Mouse (Mus musculus): Measurements from ENCODE around the gene Hemgn.

The Hemgn gene

DNA sequence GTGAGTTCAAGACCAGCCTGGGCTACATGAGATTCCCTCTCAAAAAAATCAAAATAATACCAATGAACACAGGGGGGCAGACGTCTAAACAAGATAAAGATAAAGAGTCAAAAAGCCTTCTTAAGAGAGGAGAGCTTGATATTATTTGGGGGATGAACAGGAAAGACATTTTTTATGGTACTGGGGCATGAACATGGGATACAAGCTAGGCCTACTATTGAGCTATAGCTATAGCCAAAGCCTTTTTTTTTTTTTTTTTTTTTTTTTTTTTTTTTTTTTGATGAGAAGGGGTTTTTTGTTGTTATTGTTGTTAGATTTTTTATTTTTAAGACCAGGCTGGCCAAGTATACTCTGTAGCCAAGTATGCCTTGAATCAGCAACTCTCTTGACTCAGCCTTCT lies 1.2 kb downstream of the Hemgn start:
- no peak for DNase-seq (ENCODE audit: low spot score in 2 of 2)

DNA sequence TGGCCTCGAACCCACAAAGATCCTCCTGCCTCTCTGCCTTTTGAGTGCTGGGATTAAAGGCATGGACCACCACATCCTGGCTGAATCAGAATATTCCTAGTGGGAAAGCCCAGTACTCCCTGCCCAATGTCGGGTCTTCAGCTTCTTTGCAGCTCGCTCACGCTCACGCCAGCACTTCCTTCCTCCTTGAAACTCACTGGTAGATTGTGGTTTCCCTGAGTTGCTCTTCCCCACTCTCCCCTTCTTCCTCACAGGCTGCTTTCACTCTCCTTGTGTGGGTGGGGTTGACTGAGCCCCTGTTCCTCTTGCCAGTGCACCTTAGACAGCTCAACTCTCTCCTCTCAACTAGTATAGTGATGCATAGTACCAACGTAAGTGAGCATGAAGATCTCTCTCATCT lies 1.8 kb downstream of the Hemgn start:
- no peak for DNase-seq (ENCODE audit: low spot score in 2 of 2)

DNA sequence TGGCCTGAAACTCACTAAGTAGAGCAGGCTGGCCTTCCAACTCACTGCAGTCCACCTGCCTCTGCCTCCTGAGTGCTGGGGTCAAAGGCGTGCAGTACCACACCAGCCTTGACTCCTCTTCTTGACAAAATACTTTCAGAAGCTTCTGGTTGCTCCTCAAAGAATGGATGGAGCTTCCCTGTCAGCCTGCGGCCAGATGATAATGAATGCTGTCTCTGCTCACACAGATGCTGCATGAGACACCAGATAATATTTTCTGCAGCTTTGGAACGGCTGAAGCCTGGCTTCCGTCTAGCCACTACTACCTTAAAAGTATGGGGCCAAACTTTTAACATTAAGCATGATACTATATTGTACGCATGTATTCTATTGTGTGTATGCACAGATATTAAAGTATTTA lies 2.6 kb downstream of the Hemgn start:
- DNase-seq (ENCODE audit: low spot score in 2 of 2): no peak

DNA sequence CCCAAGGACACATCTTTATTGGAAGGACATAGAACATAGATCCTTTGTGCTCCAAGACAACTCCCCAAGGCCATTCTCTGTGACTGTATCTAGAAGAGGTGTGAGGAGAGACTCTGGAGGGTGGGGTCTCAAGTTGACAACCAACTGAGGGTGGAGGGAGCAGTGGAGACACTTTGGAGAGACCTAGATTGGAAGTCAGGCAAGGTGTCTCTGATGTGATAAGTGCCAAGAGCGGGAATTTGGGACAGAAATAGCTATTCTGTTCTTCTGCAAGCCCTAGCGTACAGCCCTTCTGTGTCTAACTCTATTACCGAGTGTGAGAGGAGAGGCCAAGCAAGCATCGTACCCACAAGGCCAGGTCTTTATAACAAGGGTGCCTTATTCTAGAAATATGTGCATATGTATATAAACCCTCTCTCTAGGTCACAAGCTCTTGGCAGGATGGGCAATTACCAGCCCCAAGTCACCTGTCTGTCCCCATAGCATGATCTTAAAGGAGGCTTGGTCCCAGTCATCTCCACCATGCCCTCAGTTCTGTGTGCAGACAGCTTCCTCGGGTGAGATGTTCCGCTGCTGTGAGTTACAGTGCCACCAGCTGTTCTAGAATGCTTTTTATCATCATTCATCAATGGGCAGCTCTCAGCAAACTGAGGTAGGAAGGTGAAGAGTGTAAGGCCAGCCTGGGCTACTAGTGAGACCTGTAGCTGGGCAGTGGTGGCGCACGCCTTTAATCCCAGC lies 6.2 kb downstream of the Hemgn start:
- no peak for DNase-seq (ENCODE audit: low spot score in 2 of 2)

DNA sequence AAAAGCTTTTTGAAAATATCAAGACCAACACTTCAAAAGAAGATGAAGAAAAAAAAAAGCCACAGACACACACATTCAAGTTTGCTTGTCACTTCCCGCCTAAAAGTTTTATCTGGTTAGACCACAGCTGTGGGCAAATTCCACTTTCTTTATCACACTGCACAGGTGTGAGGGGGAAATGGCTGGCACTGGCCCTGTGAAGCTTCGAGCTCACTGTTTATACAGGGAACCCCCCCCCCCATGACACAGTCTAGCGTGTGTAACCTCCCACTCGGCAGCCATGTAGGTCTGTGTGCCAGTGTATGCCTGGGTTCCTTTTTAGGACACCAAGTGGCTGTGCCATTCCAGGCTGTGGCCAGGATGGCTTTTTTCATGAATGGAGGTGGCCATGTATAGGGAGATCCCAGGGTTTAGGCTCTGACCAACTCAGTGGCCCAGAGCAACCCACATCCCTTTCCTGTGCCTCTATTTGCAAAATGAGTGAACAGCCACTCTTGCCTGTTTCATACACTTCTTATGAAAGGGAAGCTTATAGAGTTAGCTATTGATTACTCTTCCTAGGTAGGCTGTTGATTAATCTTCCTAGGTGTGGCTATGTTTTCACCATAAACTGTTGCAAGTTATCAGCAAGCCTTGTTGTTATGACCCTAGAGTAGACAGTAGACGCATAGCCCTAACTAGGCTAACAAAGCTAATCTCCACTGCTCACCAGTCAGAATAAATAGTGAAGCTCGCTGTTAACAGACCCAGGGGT lies 9.1 kb downstream of the Hemgn start:
- no peak for DNase-seq (ENCODE audit: low spot score in 2 of 2)

DNA sequence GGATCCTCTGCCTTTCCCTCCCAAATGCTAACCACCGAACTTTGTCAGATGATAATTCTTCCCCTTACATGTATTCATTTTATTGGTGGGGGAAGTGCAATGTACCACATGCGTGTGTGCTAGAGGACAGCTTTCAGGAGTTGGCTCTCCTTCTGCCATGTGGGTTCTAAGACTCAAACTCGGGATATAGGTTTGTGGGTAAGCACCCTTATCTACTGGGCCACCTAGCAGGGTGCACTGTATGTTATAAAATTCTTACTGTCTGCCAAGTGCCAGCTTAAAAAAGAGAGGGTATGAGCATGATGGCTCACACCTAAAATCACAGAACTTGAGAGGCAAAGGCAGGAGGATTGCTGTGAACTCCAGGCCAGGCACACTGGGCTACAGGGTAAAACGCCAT lies 14.5 kb downstream of the Hemgn start:
- DNase-seq (ENCODE audit: low spot score in 2 of 2): no peak

DNA sequence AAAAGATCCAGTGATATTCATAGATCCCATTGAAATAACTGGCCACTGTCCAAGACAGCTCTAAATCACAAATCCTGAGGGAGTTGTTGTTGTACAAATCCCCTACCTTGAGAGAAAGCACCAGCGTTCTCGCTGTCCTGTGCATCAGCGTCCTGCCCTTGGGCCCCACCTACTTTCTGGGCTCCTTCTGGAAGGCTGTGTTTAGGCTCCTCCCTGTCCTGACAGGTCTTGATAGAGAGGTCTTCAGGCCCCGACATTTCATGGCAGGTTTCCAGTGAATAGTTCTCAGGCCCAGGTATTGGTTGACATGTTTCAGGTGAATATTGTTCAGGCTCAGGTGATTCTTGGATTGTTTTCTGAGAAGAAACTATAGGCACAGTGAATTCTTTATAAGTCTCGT lies 17.6 kb downstream of the Hemgn start:
- no peak for DNase-seq (ENCODE audit: low spot score in 2 of 2)

DNA sequence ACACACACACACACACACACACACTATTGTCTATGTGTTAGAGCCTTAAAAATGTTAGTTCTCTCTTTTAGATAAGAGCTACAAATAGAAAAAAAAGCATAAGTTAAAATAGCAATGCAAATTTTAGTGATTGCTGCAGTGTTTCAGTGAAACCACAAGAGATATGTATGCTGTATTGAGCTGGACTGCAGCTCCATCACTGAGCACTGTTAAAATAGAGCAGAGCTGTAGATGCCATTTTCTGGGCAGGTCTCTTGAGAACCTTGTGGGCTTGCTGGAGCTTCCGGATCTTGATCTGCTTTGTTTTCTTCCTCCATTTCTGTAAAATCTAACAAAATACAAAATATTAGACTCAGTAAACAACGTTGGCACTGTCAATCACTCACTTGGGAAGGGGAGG lies 18.9 kb downstream of the Hemgn start:
- no peak for DNase-seq (ENCODE audit: low spot score in 2 of 2)

DNA sequence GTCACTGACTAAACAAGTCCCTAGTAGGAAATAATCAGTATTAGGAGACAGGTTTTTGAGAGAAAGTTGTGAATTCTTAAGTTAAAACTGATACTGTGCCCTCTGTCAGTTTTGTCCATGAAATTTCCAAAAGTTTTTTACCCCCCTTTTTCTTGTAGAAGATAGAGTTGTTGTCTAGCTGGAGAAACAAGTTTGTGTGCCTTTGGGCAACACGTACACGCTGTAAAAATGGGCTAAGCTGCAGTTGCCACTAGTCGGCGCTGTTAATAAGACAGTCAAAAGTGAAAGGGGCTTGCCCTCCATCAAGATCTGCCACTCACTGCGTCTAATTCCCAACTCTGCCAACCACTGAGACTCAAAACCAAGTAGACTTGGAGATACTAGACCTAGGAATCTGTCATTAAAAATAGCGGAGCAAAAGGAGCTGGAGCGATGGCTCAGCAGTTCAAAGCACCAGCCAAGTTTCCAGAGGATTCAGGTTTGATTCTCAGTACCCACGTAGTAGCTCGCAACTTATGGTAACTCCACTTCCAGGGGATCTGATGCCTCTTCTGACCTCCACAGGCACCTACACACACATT lies 22.8 kb downstream of the Hemgn start:
- peak; percentile 25 to 41 for DNase-seq (ENCODE audit: low spot score in 2 of 2)

DNA sequence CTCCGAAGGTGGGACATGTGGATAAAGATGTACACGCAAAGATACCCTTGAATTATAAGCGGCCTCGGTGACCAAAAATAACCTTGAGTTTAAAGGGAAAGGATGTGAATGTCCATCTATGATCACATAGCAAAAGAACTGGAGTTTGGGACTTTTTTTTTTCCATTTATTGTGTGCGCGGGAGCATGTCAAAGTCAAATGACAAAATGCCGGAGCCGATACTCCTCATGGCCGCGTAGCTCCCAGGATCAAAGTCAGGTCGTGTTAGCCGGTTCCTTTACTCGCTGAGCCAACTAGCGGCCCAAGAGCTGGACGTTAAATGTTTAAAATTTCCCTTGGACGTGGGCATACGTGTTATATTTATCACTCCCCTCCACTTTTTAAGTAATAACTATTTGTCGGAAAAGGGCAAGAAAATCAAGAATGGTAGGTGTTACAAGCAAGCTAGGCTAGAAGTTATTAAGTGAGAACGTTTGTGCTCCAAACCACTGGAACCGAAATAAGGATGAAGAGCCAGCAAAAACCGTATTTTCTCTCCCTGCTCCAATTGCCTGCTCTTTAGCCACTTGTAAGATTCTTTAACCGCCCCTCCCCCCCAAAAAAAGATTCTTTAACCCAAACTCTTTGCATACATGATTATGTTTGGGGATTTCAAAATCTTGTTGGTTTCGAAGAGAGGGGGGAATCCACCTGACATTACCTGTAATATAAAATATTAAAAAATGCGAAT lies 23.5 kb downstream of the Hemgn start:
- no peak for DNase-seq (ENCODE audit: low spot score in 2 of 2)

DNA sequence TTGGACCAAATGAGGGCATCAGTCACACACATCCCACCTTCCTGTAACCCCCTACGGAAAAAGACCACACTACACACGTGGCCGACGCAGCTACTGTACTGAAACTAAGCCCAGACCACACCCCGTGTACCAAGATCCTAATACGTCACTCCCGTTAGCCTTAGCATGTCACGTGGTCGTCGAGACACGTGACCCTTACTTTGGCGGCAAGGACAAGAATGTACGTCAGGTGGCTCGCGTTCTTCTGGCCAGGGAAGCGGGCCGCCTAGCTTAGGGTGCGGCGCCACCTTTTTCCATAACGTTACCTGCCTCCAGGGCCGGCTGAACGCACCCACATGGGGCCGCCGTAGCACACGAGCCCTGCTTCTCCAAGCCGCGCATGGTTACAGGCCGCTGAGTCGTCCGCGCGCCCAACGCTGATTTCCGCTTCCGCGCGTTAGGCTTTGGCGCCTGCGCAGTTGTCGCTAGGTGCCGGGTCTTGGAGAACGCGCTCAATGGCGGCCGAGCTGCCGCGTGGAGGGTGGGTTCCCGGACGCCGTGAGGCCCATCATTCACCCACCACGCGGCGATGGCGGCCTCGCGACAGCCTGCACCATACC lies 24.2 kb downstream of the Hemgn start, which contains the start of gene Trmo:
Gene Trmo, minus strand, starts transcription at position 425 of the 599 bp plus-strand sequence.
- peak; percentile 91 to 93 for DNase-seq (ENCODE audit: low spot score in 2 of 2)

DNA sequence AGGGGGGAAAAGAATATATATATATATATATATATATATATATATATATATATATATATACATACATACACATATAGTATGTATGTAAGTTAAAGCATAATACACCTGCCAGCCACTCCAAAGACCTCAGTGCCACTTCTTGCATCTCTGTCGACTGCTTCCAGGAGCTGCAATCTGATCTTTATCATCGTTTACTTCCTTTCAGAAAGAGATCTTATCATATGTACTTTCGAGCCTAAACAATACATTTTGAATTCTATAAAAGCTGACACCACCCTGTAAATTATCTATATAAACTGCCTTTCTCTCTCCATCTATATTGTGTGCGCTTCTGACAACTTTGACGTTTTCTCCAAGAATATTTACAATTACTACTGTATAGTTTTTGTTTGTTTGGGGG lies 24.8 kb downstream of the Hemgn start:
- no peak for DNase-seq (ENCODE audit: low spot score in 2 of 2)

DNA sequence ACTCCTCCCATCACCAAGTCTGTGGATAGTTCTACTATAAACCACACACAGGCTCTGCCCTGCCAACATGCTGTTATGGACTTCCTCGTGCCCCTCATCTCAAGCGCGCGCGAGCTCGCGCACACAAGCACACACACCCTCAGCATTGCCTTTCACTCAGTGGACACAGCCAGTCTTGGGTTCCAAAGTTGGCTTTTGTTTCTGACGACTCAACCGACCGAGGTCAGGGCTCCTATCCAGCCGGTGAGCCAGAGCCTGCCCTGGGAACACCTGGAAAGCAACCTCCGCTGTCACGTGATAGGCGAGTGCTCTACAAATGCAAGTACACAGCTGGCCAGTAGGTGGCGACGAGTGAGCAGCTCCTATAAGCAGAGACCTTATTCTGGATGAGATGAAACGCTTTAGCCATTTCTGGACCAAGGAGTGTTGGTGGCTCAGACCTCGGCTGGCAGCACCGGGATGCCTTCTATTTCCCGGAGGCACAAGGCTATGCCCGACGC lies 38.4 kb downstream of the Hemgn start:
- peak; percentile 72 to 80 for DNase-seq (ENCODE audit: low spot score in 2 of 2)

DNA sequence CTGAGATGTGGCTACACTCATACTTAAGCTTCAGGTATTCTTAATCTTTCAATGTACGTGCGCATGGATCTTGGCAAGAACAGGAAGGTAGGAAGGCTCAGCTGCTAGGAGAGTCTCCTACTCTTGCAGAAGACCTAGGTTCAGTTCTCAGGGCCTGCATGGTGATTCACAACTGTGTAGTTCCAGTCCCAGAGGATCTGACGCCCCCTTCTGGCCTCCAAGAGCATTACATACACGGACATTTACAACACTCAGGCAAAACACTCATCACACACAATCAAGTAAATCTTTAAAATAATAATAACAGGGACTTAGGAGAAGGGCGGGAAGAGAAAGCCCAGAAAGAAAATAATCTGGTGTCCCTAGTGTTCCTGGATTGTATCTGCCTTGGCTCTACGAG lies 38.9 kb downstream of the Hemgn start:
- DNase-seq (ENCODE audit: low spot score in 2 of 2): no peak

DNA sequence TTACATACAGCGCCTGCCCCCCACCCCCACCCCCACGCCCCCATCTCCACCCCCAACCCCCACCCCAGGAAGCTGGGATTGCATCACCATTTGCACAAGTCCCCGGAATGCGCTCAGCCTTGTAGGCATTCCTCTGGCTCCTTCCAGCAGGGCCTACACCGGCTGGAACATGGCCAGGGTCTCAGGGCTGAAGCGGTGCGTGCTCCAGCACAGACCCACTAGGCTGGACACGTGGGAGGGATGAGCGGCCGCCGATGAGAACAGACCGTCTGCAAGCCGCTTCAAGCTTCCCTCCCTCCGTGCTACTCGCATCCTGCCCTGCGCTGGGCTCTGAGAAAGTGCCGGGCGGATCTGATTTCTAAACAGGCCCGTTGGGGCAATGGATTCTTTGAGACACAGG lies 42.3 kb downstream of the Hemgn start:
- no peak for DNase-seq (ENCODE audit: low spot score in 2 of 2)

DNA sequence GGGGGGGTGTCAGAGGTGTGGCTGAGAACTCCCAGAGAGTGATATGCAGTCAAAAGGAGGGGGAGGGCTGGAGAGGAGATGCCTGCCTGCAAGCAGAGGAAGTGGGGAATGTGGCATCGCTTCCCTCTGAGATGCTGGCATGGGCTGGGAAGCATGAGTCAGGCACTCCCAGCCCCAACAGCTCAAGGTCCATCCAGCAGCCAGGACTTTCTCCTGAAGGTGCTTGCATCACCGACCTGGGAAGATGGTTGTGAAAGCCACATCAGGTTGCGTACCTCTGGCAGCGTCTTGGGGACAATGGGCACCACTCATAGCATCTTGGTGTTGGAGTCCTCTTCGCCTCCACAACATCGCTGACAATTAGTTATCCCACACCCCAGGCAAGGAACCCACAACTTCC lies 42.9 kb downstream of the Hemgn start:
- DNase-seq (ENCODE audit: low spot score in 2 of 2): no peak

DNA sequence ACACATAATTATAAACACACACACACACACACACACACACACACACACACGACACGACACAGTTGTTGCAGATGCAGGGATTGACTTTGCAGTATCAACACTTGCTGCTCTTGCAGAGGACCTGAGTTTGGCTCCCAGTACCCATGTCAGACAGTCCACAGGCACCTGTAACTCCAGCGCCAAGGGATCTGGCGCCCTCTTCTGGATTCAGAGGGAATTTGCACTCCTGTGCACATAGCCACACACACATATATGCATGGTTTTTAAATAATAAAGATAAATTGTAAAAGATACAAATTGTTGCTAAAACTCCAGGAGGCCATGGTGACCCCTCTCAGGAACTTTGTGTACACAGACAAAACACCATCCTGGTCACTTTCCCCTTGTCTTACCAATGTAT lies 44.2 kb downstream of the Hemgn start:
- DNase-seq (ENCODE audit: low spot score in 2 of 2): no peak

DNA sequence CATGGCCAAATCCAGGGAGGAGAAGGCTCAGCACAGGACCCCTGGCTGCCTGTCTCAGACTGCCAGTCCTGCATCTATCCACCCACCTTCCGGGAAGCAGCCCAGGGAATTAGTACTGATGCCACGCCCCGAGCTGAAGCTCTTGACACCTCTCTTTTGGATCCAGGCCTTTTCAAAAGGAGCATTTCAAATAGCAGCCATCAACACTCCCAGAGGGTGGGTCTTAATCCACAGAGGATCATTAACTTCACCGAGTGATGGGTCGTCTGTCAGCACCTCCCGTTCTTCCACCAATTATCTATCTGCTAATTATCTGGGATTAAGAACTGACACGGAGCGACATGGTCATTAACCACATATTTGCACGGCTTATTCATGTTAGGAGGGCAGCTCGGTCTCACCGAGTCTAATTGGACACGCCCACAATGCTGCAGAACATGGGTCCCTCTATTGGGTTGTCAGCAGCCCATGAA lies 45.8 kb downstream of the Hemgn start:
- DNase-seq (ENCODE audit: low spot score in 2 of 2): no peak

DNA sequence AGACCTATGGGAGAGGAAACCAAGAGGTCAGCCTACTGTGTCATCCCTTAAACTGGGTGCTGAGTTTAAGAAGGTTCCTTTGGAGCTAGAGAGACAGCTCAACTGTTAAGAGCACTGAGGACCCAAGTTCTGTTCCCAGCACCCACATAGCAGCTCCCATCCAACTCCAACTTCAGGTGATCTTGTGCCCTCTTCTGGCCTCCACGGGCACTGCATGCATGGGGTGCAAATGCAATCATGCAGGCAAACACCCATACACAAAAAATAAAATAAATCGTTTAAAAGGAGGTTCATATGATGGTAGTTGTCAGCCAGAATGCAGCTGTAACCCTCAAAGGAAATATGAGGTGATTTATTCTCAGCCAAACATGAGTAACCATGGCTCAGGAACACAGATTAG lies 48.9 kb downstream of the Hemgn start:
- no peak for DNase-seq (ENCODE audit: low spot score in 2 of 2)

DNA sequence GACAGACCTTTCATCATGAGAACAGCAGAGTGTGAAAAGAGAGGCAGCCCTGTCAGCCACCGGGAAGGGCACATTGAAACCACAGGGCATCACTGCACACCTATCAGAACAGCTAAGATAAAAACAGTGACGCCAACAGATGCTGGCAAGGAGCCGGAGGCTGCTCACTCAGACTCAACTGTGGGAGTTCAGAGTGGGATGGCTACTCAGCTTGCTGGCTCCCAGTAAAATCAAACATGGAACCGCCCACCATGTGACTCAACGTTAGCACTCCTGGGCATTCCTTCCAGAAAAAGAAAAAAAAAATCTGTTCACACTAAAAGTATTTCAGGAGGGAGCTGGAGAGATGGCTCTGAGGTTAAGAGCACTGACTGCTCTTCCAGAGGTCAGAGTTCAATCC lies 52.0 kb downstream of the Hemgn start:
- peak; percentile 73 to 82 for DNase-seq (ENCODE audit: low spot score in 2 of 2)

DNA sequence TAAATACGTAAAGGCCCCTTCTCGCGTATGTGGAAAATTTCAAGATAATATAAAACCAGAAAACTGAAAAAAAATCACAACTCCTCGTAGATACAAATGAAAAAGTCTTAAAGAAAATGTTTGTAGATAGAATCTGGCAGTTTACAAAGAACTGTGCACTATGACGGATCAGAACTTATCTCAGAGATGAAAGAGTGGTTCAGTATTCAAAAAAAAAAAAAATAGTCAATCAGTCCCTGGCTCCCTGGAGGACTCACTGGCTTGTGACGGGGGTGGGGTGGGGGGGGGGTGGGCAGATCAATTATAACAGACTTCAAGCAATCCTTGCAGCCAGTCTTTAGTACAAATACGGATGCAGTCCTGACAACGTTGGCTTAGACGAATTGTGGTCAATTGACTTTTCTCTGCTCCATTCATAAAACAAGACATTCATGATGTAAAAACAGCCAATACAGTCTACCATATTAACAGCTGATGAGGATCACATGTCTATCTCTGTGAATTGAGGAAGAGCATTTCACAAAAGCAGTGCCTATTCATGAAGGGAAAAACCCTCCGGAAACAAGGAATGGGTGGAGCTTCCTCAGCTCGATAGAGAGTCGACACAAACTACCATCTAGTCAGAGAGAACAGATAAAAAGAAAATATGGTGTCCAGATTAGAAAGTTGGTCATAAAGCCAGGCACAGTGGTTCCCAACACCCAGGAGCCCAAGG lies 53.6 kb downstream of the Hemgn start:
- DNase-seq (ENCODE audit: low spot score in 2 of 2): no peak

All from right cerebral cortex, postnatal 36 days (tissue).